Mouse (Mus musculus): ENCODE measurements around the gene Slc39a9. TPM values are rescaled to one million over a fixed set of nuclear protein-coding genes. Genes with fewer than 3 reads are reported as not detected.

Gene Slc39a9
- polyA plus RNA-seq, 1 experiment: 6.9 TPM

DNA sequence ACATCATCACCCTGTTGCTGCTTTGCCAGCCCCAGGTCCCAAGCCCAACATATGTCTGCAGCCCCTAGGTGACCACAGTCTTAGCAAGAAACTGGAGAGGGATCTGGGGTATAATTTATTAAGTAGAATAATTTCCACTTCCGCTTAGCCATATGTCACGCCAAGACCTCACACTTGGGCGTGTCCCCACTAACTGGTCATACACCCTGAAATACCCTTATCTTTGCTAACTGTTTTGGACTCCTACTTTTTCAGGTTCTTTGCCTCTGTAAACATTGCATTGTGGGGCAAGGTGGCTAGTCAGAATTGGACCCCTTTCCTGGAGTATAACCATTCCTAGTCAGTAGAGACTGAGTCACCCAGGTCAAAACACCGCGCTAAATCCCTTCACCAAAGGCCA, 41.3 kb upstream of the Slc39a9 start:
- TF ChIP-seq CTCF (IDR thresholded peaks at IDR 0.05; ENCODE audit: control insufficient read depth, insufficient read depth, low read length): no peak
- no peak for TF ChIP-seq POLR2A (IDR thresholded peaks at IDR 0.05; ENCODE audit: borderline replicate concordance, control insufficient read depth, low read depth, low read length)
- Histone ChIP-seq H3K27ac (ENCODE audit: control insufficient read depth, insufficient read depth, low read depth, low read length, poor library complexity) (no peak overlapping the region), H3K4me3 (replicated peaks; ENCODE audit: control insufficient read depth, low read depth, low read length) (no peak overlapping the region), H3K4me1 (ENCODE audit: control insufficient read depth, insufficient read depth, low read length) (no peaks in the 10 kb centered on the region)
- WGBS: 77% methylated on average over 5 of the region's 5 CpGs

DNA sequence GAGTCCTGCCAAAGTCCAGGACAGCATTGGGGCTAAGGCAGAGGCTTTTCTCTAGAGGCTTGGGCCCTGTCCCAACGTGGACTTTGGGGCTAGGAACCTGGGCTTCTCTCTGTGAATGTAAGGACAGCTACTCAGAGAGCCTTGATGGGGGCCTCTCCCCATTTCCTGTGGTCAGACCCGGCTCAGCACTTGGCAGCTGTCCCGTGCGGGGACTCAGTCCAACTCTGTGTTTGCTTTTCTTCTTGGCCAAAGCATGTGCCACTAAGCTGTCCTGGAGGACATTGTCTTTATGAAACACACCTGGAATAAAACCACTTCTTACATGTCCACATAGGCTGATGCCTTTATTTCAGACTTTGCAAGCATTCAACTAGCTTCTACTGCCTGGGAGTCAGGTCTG, 40.1 kb upstream of the Slc39a9 start:
- WGBS: 9% methylated on average over 4 of the region's 4 CpGs
- no peak for TF ChIP-seq POLR2A (IDR thresholded peaks at IDR 0.05; ENCODE audit: borderline replicate concordance, control insufficient read depth, low read depth, low read length)
- no peak for TF ChIP-seq CTCF (IDR thresholded peaks at IDR 0.05; ENCODE audit: control insufficient read depth, insufficient read depth, low read length)
- Histone ChIP-seq H3K4me3 (replicated peaks; ENCODE audit: control insufficient read depth, low read depth, low read length) (no peak overlapping the region), H3K4me1 (ENCODE audit: control insufficient read depth, insufficient read depth, low read length) (no peaks in the 10 kb centered on the region), H3K27ac (ENCODE audit: control insufficient read depth, insufficient read depth, low read depth, low read length, poor library complexity) (no peak overlapping the region)

DNA sequence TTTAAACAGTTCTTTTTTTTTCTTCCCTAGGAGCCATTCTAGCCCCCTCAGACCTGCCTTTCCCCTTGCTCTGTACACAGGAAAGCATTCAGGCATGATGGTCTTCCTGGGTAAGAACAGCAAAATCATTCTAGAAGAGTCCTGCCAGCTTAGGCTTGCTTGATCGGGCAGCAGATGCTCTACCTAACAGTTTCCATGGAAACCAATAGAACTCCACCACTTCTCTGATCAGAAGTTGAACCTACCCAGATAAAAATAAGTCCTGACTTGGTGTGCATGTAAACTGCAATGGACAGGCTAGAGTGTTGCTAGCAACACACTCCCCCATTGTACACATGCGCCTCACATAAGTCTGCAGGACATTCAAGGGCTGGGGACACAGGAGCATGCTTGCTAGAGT, 39.5 kb upstream of the Slc39a9 start:
- TF ChIP-seq POLR2A (IDR thresholded peaks at IDR 0.05; ENCODE audit: borderline replicate concordance, control insufficient read depth, low read depth, low read length) (no peak), CTCF (IDR thresholded peaks at IDR 0.05; ENCODE audit: control insufficient read depth, insufficient read depth, low read length) (no peak)
- Histone ChIP-seq H3K27ac (ENCODE audit: control insufficient read depth, insufficient read depth, low read depth, low read length, poor library complexity) (no peak overlapping the region), H3K4me1 (ENCODE audit: control insufficient read depth, insufficient read depth, low read length) (no peaks in the 10 kb centered on the region), H3K4me3 (replicated peaks; ENCODE audit: control insufficient read depth, low read depth, low read length) (no peak overlapping the region)
- WGBS: 57% methylated on average over 2 of the region's 2 CpGs

DNA sequence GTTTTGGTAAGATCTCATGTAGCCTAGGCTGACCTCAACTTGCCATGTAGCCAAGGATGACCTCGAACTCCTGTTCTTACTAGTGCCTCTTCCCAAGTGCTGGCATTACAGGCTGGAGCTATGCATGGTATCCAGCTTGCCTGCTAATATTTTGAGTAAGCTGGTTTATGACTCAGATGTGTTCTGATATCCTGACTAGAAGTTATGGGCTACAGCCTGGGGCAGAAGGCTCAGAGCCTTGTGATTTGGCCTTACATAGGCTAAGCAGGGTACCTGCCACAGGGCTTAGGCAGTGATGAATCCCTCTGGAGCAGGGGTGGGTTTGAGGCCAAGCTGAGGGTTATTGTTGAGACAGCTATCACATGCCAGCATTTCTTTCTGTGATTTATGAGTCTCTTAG, 35.1 kb upstream of the Slc39a9 start:
- no peak for TF ChIP-seq CTCF (IDR thresholded peaks at IDR 0.05; ENCODE audit: control insufficient read depth, insufficient read depth, low read length)
- TF ChIP-seq POLR2A (IDR thresholded peaks at IDR 0.05; ENCODE audit: borderline replicate concordance, control insufficient read depth, low read depth, low read length): no peak
- no peak overlapping the region for H3K4me3 ChIP-seq (replicated peaks; ENCODE audit: control insufficient read depth, low read depth, low read length)
- H3K27ac ChIP-seq (ENCODE audit: control insufficient read depth, insufficient read depth, low read depth, low read length, poor library complexity): no peak overlapping the region
- WGBS: 62% methylated on average over 1 of the region's 1 CpGs
- H3K4me1 ChIP-seq (ENCODE audit: control insufficient read depth, insufficient read depth, low read length): no peaks in the 10 kb centered on the region

DNA sequence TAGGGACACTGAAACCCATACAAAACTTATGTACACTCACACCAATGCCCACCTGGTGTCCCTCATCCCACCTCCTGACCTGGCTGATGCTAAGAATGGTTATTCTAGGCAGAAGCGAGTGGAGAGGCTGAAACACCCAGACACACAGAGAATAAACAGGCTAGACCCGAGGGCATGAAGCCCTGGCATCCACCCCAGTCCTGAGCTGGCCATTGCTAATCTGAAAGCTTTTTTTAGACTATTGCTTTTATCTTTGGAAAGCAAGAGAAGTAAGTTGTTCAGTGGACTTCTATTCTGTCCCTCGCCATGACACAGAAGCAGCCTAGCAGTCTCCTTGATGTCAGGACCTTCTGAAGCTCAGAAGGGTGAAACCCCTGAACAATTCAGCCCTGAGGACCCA, 33.8 kb upstream of the Slc39a9 start:
- 71% methylated on average over 3 of the region's 3 CpGs for WGBS
- H3K27ac ChIP-seq (ENCODE audit: control insufficient read depth, insufficient read depth, low read depth, low read length, poor library complexity): no peak overlapping the region
- no peaks in the 10 kb centered on the region for H3K4me1 ChIP-seq (ENCODE audit: control insufficient read depth, insufficient read depth, low read length)
- TF ChIP-seq POLR2A (IDR thresholded peaks at IDR 0.05; ENCODE audit: borderline replicate concordance, control insufficient read depth, low read depth, low read length) (no peak), CTCF (IDR thresholded peaks at IDR 0.05; ENCODE audit: control insufficient read depth, insufficient read depth, low read length) (no peak)
- no peak overlapping the region for H3K4me3 ChIP-seq (replicated peaks; ENCODE audit: control insufficient read depth, low read depth, low read length)

DNA sequence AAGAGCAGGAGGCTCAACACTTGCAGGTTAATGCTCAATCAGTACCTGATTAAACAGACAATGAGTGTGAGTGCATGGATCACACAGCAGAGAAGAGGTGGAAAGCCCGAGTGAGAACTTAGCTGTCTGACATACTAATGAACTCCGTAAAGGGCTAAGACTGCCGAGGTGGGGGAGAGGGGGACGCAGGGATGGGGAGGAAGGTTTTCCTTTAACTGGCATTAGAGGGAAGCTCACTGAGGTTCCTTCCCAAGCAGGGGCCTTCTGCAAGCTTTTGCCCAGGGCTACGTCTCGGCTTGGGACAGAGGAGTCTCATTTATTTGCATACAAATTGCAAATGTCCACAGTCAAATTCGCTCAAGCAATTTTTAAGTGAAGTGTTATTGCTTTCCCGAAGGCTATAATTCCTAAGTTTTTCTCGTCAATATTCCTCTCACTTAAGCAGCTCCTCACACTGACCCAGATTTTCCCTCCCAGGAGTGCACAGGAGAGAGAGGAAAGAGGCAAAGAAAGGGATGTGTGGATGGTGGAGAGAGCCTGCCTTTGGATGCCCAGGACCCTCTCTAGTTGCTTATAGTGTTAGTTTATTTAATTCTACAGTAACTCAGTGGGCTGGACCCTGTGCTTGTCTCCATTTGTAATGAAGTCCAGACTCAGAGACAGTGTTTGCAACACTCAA, 31.4 kb upstream of the Slc39a9 start:
- Histone ChIP-seq H3K4me1 (ENCODE audit: control insufficient read depth, insufficient read depth, low read length) (no peaks in the 10 kb centered on the region), H3K27ac (ENCODE audit: control insufficient read depth, insufficient read depth, low read depth, low read length, poor library complexity) (no peak overlapping the region), H3K4me3 (replicated peaks; ENCODE audit: control insufficient read depth, low read depth, low read length) (no peak overlapping the region)
- TF ChIP-seq POLR2A (IDR thresholded peaks at IDR 0.05; ENCODE audit: borderline replicate concordance, control insufficient read depth, low read depth, low read length) (no peak), CTCF (IDR thresholded peaks at IDR 0.05; ENCODE audit: control insufficient read depth, insufficient read depth, low read length) (no peak)
- 71% methylated on average over 9 of the region's 9 CpGs for WGBS

DNA sequence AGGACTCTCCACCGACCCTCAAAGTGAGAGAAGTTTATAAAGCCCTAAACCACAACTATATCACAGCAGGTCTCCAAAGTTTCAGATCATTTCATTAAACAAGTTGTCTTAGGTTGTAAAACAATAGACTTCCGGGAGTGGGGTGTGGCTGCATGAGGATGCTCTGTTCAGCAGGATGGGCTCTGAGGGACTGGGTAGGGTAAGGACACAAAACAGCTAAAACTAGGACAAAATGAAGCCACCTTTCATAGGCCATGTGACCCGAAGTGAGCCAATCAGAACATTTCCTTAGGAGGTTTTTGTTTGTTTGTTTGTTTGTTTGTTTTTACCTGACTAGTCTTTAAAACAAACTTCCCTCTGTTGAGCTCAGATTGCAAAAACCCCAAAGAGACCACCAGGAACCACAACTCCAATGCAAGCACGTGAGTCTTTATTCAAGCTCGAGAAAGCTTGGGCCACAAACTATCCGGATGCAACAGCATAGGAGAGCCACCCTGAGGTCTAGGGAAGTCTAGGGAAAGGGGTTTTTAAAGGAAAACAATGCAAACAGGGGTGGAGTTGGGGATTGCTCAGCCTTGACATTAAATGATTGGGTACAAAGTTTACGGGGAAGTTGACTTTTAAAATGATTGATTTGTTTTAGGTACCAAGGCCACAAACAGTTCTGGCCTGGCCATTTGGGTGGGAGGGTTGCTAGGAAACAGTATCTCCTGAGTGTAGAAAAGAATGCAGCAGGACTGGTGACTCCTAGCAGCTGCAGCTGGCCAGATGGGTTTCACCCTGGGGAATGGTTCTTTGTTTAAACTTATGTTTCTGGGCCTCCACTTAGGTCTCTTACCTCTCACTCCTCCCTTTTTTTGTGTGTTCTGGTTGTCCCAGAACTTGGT, 28.1 kb upstream of the Slc39a9 start:
- Histone ChIP-seq H3K4me3 (replicated peaks; ENCODE audit: control insufficient read depth, low read depth, low read length) (no peak overlapping the region), H3K27ac (ENCODE audit: control insufficient read depth, insufficient read depth, low read depth, low read length, poor library complexity) (no peak overlapping the region), H3K4me1 (ENCODE audit: control insufficient read depth, insufficient read depth, low read length) (no peaks in the 10 kb centered on the region)
- WGBS: 65% methylated on average over 7 of the region's 7 CpGs
- TF ChIP-seq CTCF (IDR thresholded peaks at IDR 0.05; ENCODE audit: control insufficient read depth, insufficient read depth, low read length) (no peak), POLR2A (IDR thresholded peaks at IDR 0.05; ENCODE audit: borderline replicate concordance, control insufficient read depth, low read depth, low read length) (no peak)

DNA sequence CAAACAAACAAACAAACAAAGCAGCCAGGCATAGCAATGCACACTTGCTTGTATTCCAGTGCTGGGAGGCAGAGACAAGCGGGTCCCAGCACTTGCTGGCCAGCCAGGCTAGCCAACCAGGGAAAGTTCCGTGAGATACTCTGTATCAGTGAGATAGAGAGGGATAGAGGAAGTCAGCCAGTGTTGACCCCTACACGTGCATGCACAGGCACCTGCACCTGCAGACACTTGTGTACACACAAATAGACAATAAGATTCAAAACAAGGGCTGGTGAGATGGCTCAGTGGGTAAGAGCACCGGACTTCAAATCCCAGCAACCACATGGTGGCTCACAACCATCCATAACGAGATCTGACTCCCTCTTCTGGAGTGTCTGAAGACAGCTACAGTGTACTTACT, 23.2 kb upstream of the Slc39a9 start:
- H3K4me1 ChIP-seq (ENCODE audit: control insufficient read depth, insufficient read depth, low read length): no peaks in the 10 kb centered on the region
- H3K4me3 ChIP-seq (replicated peaks; ENCODE audit: control insufficient read depth, low read depth, low read length): no peak overlapping the region
- no peak overlapping the region for H3K27ac ChIP-seq (ENCODE audit: control insufficient read depth, insufficient read depth, low read depth, low read length, poor library complexity)
- WGBS: 62% methylated on average over 5 of the region's 5 CpGs
- no peak for TF ChIP-seq CTCF (IDR thresholded peaks at IDR 0.05; ENCODE audit: control insufficient read depth, insufficient read depth, low read length)
- no peak for TF ChIP-seq POLR2A (IDR thresholded peaks at IDR 0.05; ENCODE audit: borderline replicate concordance, control insufficient read depth, low read depth, low read length)

All from bone marrow, adult 2 months (tissue).